Mouse (Mus musculus) MEL (cell line): ENCODE data around the gene Cep95. TPM values are rescaled to one million over a fixed set of nuclear protein-coding genes. Genes with fewer than 3 reads are reported as not detected.

Experiments used
- DNase-seq: peaks from one replicate; pipeline ENCODE4 v3.0.0; 2011; ENCODE audit warnings: low read depth, low spot score
- H3K27ac ChIP-seq: 2 replicates; pipeline ENCODE4 v1.5.1; 2012; ENCODE audit warnings: low read depth, mild to moderate bottlenecking, control low read depth, low read length, moderate library complexity; ENCODE audit not compliant: control insufficient read depth
- H3K27me3 ChIP-seq, 2 experiments: fragments of 150-350 bp in 1 of 2; sonication (generic) in 1 of 2; 2 replicates each; pipeline ENCODE4 v1.6.1; 2012; ENCODE audit warnings: low read length in 2 of 2, mild to moderate bottlenecking in 2 of 2, improper control_type of control experiment in 1 of 2, moderate library complexity in 1 of 2; ENCODE audit not compliant: insufficient read depth in 2 of 2, control insufficient read depth in 1 of 2
- H3K36me3 ChIP-seq, 2 experiments: 2 replicates each; pipeline ENCODE4 v1.6.1; 2012 to 2014; ENCODE audit warnings: low read length in 2 of 2, improper control_type of control experiment in 1 of 2, inconsistent platforms in 1 of 2, mild to moderate bottlenecking in 1 of 2; ENCODE audit not compliant: insufficient read depth in 2 of 2, control insufficient read depth in 1 of 2
- H3K4me1 ChIP-seq, 2 experiments: fragments of 150-350 bp in 1 of 2; sonication (generic) in 1 of 2; 2 replicates each; pipeline ENCODE4 v1.6.1; 2012; ENCODE audit warnings: low read length in 2 of 2, improper control_type of control experiment in 1 of 2, mild to moderate bottlenecking in 1 of 2; ENCODE audit not compliant: insufficient read depth in 2 of 2, control insufficient read depth in 1 of 2
- H3K4me3 ChIP-seq, 2 experiments: fragments of 150-350 bp in 1 of 2; sonication (generic) in 1 of 2; 2 replicates each; pipeline ENCODE4 v1.5.1; 2012; ENCODE audit warnings: low read depth in 2 of 2, low read length in 2 of 2, mild to moderate bottlenecking in 2 of 2, moderate library complexity in 2 of 2, control low read depth in 1 of 2, improper control_type of control experiment in 1 of 2; ENCODE audit not compliant: control insufficient read depth in 1 of 2, insufficient read depth in 1 of 2
- H3K79me2 ChIP-seq: 2 replicates; pipeline ENCODE4 v1.6.1; 2012; ENCODE audit warnings: mild to moderate bottlenecking, low read length, moderate library complexity; ENCODE audit not compliant: control insufficient read depth, poor library complexity, insufficient read depth
- H3K9ac ChIP-seq: 2 replicates; pipeline ENCODE4 v1.6.1; 2012; ENCODE audit warnings: low read depth, mild to moderate bottlenecking, control low read depth, low read length, moderate library complexity; ENCODE audit not compliant: control insufficient read depth, poor library complexity, severe bottlenecking
- H3K9me3 ChIP-seq: fragments of 150-350 bp; sonication (generic); replicated peaks from 2 replicates; pipeline ENCODE4 v1.6.1; 2012; ENCODE audit warnings: mild to moderate bottlenecking, low read length, improper control_type of control experiment, moderate library complexity; ENCODE audit not compliant: insufficient read depth
- ELF1 ChIP-seq: IDR thresholded peaks from 2 replicates; pipeline ENCODE4 v1.6.1; 2014; ENCODE audit warnings: low read depth, mild to moderate bottlenecking, inconsistent platforms, low read length, improper control_type of control experiment, moderate library complexity
- EP300 ChIP-seq, 2 experiments: IDR thresholded peaks; 2 replicates each; pipeline ENCODE4 v1.6.1; 2011; ENCODE audit warnings: improper control_type of control experiment in 2 of 2, low read length in 2 of 2, low read depth in 1 of 2, mild to moderate bottlenecking in 1 of 2
- ETS1 ChIP-seq: IDR thresholded peaks from 2 replicates; pipeline ENCODE4 v1.6.1; 2012; ENCODE audit warnings: low read depth, mild to moderate bottlenecking, inconsistent platforms, low read length, improper control_type of control experiment, moderate library complexity
- JUND ChIP-seq: IDR thresholded peaks from 2 replicates; pipeline ENCODE4 v1.6.1; 2011; ENCODE audit warnings: low read depth, mild to moderate bottlenecking, improper control_type of control experiment, low read length
- KAT2A ChIP-seq: conservative IDR thresholded peaks from 2 replicates; pipeline ENCODE4 v1.6.1; 2012; ENCODE audit warnings: low read depth, low read length, improper control_type of control experiment, inconsistent platforms
- MAFK ChIP-seq: IDR thresholded peaks from 2 replicates; pipeline ENCODE4 v1.6.1; 2011; ENCODE audit warnings: low read depth, mild to moderate bottlenecking, low read length, improper control_type of control experiment, borderline replicate concordance
- MAX ChIP-seq: IDR thresholded peaks from 2 replicates; pipeline ENCODE4 v1.6.1; 2011; ENCODE audit warnings: low read length, improper control_type of control experiment
- MAZ ChIP-seq: IDR thresholded peaks from 2 replicates; pipeline ENCODE4 v1.6.1; 2012; ENCODE audit warnings: low read depth, mild to moderate bottlenecking, inconsistent platforms, low read length, improper control_type of control experiment
- MEF2A ChIP-seq: IDR thresholded peaks from 2 replicates; pipeline ENCODE4 v1.6.1; 2014; ENCODE audit warnings: low read depth, mild to moderate bottlenecking, inconsistent platforms, low read length, improper control_type of control experiment; ENCODE audit not compliant: poor library complexity, insufficient replicate concordance, severe bottlenecking; ENCODE audit errors: extremely low read depth
- MXI1 ChIP-seq: IDR thresholded peaks from 2 replicates; pipeline ENCODE4 v1.6.1; 2011; ENCODE audit warnings: mild to moderate bottlenecking, low read depth, low read length, improper control_type of control experiment
- MYC ChIP-seq: IDR thresholded peaks from 2 replicates; pipeline ENCODE4 v1.6.1; 2011; ENCODE audit warnings: low read depth, mild to moderate bottlenecking, low read length, improper control_type of control experiment, moderate library complexity
- NELFE ChIP-seq: IDR thresholded peaks from 2 replicates; pipeline ENCODE4 v1.6.1; 2011; ENCODE audit warnings: low read depth, low read length, improper control_type of control experiment
- POLR2AphosphoS2 ChIP-seq: IDR thresholded peaks from 2 replicates; pipeline ENCODE4 v1.6.1; 2011; ENCODE audit warnings: low read length, improper control_type of control experiment
- POLR2AphosphoS5 ChIP-seq: IDR thresholded peaks from 2 replicates; pipeline ENCODE4 v1.6.1; 2012; ENCODE audit warnings: low read depth, borderline replicate concordance, mild to moderate bottlenecking, inconsistent platforms, low read length, moderate library complexity, mixed read lengths
- RCOR1 ChIP-seq: IDR thresholded peaks from 2 replicates; pipeline ENCODE4 v1.6.1; 2012; ENCODE audit warnings: low read depth, mild to moderate bottlenecking, inconsistent platforms, low read length, improper control_type of control experiment
- SIN3A ChIP-seq: IDR thresholded peaks from 2 replicates; pipeline ENCODE4 v1.6.1; 2012; ENCODE audit warnings: low read length, improper control_type of control experiment, inconsistent platforms
- SMC3 ChIP-seq: IDR thresholded peaks from 2 replicates; pipeline ENCODE4 v1.6.1; 2011; ENCODE audit warnings: low read depth, low read length, improper control_type of control experiment
- TAL1 ChIP-seq: IDR thresholded peaks from 2 replicates; pipeline ENCODE4 v1.6.1; 2012; ENCODE audit warnings: mild to moderate bottlenecking, inconsistent platforms, low read length, moderate library complexity, mixed read lengths
- TBP ChIP-seq: IDR thresholded peaks from 2 replicates; pipeline ENCODE4 v1.8.0; 2011; ENCODE audit warnings: low read depth, low read length, improper control_type of control experiment
- UBTF ChIP-seq: IDR thresholded peaks from 2 replicates; pipeline ENCODE4 v1.6.1; 2012; ENCODE audit warnings: low read depth, mild to moderate bottlenecking, inconsistent platforms, low read length, improper control_type of control experiment, moderate library complexity, borderline replicate concordance; ENCODE audit not compliant: insufficient read depth
- USF1 ChIP-seq: IDR thresholded peaks from 2 replicates; pipeline ENCODE4 v1.6.1; 2014; ENCODE audit warnings: low read depth, mild to moderate bottlenecking, inconsistent platforms, low read length, improper control_type of control experiment, moderate library complexity
- ZC3H11A ChIP-seq: IDR thresholded peaks from 2 replicates; pipeline ENCODE4 v1.6.1; 2012; ENCODE audit warnings: low read depth, mild to moderate bottlenecking, inconsistent platforms, low read length, improper control_type of control experiment
- polyA plus RNA-seq, 2 experiments: library from polyadenylated mRNA; stranded (reverse) in 1 of 2; unstranded in 1 of 2; fragments of >175 nt in 1 of 2; fragments of >200 nt in 1 of 2; gene quantifications; 2 replicates each; pipeline versions ENCODE4 v1.2.1 to v1.2.4; 2012; ENCODE audit warnings: low replicate concordance in 2 of 2, low read depth in 1 of 2; ENCODE audit not compliant: insufficient read length in 2 of 2, insufficient read depth in 1 of 2, missing spikeins in 1 of 2
- total RNA-seq: library from RNA; depleted of rRNA; stranded (reverse); fragments of 300-350 nt; gene quantifications from 2 replicates; pipeline ENCODE4 v1.2.3, GENCODE M21; 2012

Cep95 gene
- total and polyA plus RNA-seq, 3 experiments: 11.6 to 12.9 TPM; not detected in 1

DNA sequence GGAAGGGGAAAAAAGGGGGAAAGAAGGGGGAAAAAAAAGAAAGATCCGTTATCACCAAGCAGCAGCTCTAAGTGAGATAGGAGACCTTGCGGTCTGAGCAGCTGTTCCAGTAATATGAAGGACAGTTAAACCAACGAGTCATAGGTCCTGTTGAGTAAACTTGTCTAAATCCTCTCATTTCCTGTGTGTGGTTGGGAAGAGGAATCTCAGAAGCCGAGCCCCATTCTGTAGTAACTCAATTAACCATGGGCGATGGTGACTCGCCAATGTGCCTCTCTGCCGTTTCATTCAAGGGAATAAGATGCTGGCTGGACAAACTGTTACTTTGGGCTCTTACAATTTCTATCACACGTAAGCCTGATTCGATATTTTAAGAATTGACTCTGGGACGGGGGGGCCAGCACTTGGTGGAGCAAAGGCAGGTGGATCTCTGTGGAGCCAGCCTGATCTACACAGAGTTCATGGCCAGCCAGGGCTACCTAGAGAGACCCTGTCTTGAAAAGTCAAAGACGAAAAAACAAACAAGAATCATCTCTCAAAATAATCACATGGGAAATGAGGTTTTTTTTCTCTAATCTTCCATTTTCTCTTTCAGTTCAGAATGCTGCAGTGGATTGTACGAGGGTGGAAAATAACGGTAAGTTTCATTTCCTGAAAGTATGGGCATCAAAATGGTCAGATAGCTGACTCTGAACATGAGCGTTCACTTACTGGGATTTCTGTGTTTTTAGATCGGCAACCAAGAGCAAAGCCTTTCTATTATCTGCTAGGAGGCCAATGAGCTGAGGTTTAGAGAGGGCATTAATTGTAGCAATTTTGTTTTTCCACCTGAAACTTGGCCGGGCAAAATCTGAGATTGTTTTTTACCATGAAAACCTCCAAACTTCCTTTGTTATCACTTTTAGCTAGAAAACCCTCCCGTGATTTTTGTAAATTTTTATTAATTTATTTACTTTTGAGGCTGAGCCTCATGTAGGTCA lies 37.7 kb upstream of the Cep95 start, which contains the start of gene Milr1 (continued):
- TF ChIP-seq USF1: no peak
- 0 out of 2 replicates have a peak, but pooled peaks have one; percentile 44 for TF ChIP-seq MAFK
- TF ChIP-seq JUND: no peak
- no peak for TF ChIP-seq POLR2AphosphoS5
- TF ChIP-seq TBP: no peak
- peak; percentile 62; the same call in 1 of the 2 replicates for TF ChIP-seq SIN3A
- no peak for TF ChIP-seq UBTF
- peak; percentile 97 for TF ChIP-seq RCOR1
- TF ChIP-seq MEF2A: no peak
- peak; percentile 95 for TF ChIP-seq ETS1
- no peak; the same call in 1 of the 2 replicates for TF ChIP-seq MYC
- TF ChIP-seq MAX: no peak
- peak; percentile 44; the same call in 1 of the 2 replicates for TF ChIP-seq MXI1
- TF ChIP-seq, all 39 proteins: peak for 11

DNA sequence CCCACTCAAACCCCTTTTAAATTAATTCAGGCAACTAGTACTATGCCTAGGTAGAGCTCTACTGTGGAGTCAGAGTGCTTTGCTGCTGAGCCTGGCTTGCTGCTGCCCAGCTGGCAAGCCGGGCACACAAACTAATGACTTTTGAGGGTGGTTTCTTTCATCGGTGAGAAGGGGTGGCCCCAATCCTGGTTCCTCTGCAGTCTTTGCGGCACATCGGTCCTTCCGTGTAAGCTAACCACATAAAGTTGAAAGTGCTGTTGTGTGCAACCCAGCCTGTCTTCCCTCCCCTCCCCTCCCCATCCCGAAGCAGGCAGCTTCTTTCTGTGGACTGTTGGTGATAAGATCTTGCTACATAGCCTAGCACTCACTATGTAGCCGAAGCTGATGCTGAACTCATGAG lies 36.9 kb upstream of the Cep95 start:
- H3K9me3 ChIP-seq: no peaks in the 10 kb centered on the region
- no peak overlapping the region for H3K4me3 ChIP-seq
- H3K4me1 ChIP-seq: peaks cover 0 to 24% of the 10 kb centered on the region in 2 experiments; a peak in 2 of 4 replicates
- peaks cover 0 to 19% of the 10 kb centered on the region in 2 experiments; a peak in 2 of 4 replicates for H3K36me3 ChIP-seq
- TF ChIP-seq MAFK (no peak), POLR2AphosphoS2 (no peak), SMC3 (no peak), KAT2A (no peak), ELF1 (no peak), MEF2A (no peak), USF1 (no peak), EP300 (IDR thresholded peaks at IDR 0.05; ENCODE audit: low read depth in 1 of 2, low read length in 2 of 2) (no peak), ZC3H11A (no peak), TAL1 (no peak), NELFE (no peak), MAZ (no peak)
- H3K27me3 ChIP-seq: no peaks in the 10 kb centered on the region
- no peak overlapping the region for H3K9ac ChIP-seq
- no peak for DNase-seq
- H3K27ac ChIP-seq: no peak overlapping the region
- no peaks in the 10 kb centered on the region for H3K79me2 ChIP-seq
